Mouse (Mus musculus) testis, adult 2 months (tissue): ENCODE measurements at regions not wholly inside any gene's neighbourhood (a gene's known extent, or its start where the extent isn't known, plus 50 kb on each side); places are given as distances from the start of the nearest gene placed in this dataset.

ENCODE experiments used
- CTCF ChIP-seq: fragments of 200-500 bp; IDR thresholded peaks from 2 replicates; pipeline ENCODE4 v1.5.1; 2012; ENCODE audit warnings: low read depth, mild to moderate bottlenecking, inconsistent platforms, low read length, moderate library complexity; ENCODE audit not compliant: control insufficient read depth, insufficient read depth, insufficient replicate concordance
- POLR2A ChIP-seq: fragments of 200-500 bp; IDR thresholded peaks from 2 replicates; pipeline ENCODE4 v1.6.1; 2012; ENCODE audit warnings: low read depth, mild to moderate bottlenecking, inconsistent platforms, low read length, moderate library complexity; ENCODE audit not compliant: control insufficient read depth

- TF ChIP-seq CTCF, result no peak
- no peak for TF ChIP-seq POLR2A
These were observed 161.0 kb downstream of the Cxcl12 start for GRCm38 (mm10) chr6:117329164-117329939.
